Mouse (Mus musculus) embryonic fibroblast, embryonic 13.5 days (primary cell): Measurements from ENCODE around the gene Ush1c. TPM values are rescaled to one million over a fixed set of nuclear protein-coding genes. Genes with fewer than 3 reads are reported as not detected.

ENCODE experiments used
- H3K27ac ChIP-seq: 2 replicates; pipeline ENCODE4 v1.5.1; 2012; ENCODE audit warnings: low read length, control low read depth, inconsistent platforms; ENCODE audit not compliant: insufficient read depth
- H3K4me1 ChIP-seq: 2 replicates; pipeline ENCODE4 v1.6.1; 2011; ENCODE audit warnings: low read length; ENCODE audit not compliant: control insufficient read depth, insufficient read depth
- H3K4me3 ChIP-seq: 2 replicates; pipeline ENCODE4 v1.5.1; 2011; ENCODE audit warnings: mild to moderate bottlenecking, control low read depth, low read length; ENCODE audit not compliant: insufficient read depth
- CTCF ChIP-seq: IDR thresholded peaks from 2 replicates; pipeline ENCODE4 v1.5.1; 2011; ENCODE audit warnings: mild to moderate bottlenecking, control low read depth, low read length, moderate library complexity, borderline replicate concordance; ENCODE audit not compliant: insufficient read depth
- POLR2A ChIP-seq: IDR thresholded peaks from 2 replicates; pipeline ENCODE4 v1.6.1; 2011; ENCODE audit warnings: low read depth, mild to moderate bottlenecking, control low read depth, low read length, moderate library complexity
- polyA plus RNA-seq: library from polyadenylated mRNA; stranded (reverse); fragments of >200 nt; gene quantifications from 2 replicates; pipeline ENCODE4 v1.2.4, GENCODE M21; 2011; ENCODE audit warnings: low read depth; ENCODE audit not compliant: missing spikeins, insufficient read length

The Ush1c gene
- polyA plus RNA-seq, 1 experiment: not detected

DNA sequence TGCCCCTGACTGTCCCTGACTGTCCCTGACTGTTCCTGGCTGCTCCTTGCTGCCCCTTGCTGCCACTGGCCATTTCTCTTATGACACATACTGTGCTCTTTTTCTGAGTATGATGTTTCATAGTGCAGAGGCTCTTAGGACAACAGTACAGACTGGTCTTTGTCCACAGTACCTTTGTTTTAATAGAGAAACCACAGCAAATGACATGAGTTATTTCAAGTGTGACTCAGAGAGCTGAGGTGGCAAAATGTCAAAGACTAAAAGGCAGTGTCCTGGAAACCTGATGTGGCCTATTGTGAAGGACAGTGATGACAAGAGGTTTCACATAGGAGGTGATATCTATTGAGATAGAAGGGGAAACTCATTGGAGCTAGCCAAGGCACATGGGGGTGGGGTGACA lies 8.6 kb upstream of the Ush1c start:
- TF ChIP-seq POLR2A (no peak), CTCF (no peak)
- Histone ChIP-seq H3K4me3 (no peak overlapping the region), H3K4me1 (no peaks in the 10 kb centered on the region), H3K27ac (no peak overlapping the region)

DNA sequence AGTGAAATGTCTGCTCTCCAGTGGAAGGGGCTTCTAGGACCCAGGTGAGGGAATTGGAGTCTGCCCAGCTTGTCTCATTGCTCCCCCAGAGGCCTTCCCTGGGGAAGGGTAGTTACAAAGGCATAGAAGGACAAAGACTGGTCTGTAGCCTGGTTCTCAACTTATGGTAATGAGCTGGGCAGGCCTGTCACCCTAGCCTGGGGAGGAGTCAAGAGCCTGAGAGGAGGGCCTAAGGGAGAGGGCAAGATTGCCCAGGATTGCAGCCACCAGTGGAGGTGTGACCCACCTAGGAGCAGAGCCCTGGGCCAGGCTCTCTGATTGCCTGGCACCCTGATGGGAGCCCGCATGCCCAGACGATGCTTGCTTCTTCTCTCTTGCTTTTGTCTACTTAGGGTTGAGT lies 2.4 kb upstream of the Ush1c start, which contains the start of gene Otog:
Otog (plus strand) TSS at position 292 of the 400 bp plus-strand sequence.
- Histone ChIP-seq H3K4me3 (no peak within 1 kb of the TSS), H3K4me1 (no peaks in the 10 kb centered on the region), H3K27ac (no peak within 1 kb of the TSS)
- TF ChIP-seq CTCF: no peak
- no peak for TF ChIP-seq POLR2A

DNA sequence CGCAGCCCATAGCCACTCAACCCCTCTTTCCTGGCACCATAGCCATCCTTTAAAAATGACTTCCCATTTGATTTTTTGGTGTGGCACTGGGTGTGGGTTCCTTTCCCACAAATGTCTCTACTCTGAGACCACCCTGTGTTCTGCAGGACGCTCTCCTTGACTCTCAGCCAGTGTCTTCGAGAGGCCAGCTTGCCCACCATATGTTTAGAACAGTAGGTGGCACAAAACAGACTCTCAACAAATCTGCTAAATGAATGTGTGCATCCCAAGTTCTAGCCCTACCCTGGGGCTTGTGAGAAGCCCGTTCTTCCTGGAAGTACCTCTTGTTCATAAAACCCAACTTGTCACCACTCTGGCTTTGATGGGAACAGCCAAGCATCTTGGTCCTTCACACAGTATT lies 1.8 kb upstream of the Ush1c start:
- TF ChIP-seq CTCF (no peak), POLR2A (no peak)
- no peaks in the 10 kb centered on the region for H3K4me1 ChIP-seq
- no peak overlapping the region for H3K4me3 ChIP-seq
- no peak overlapping the region for H3K27ac ChIP-seq

DNA sequence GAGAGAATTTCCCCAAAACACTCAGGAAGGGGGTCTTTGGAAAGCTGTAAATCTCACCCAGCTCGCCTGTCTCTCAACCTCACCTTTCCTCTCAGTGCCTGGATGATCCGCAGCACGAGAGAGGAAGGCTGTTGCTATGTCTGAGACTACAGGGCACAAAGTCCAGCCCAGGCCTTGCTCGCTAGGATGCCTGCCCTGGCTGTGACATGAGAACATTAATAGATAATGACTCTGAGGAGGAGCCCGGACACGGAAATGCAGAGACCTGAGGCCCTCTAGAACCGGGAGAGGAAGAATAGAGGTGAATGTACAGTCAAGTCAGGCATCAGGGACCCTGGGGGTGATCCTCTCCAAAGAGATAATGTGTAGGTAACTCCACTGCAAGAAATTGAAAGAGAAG lies 1.1 kb downstream of the Ush1c start:
- H3K4me1 ChIP-seq: no peaks in the 10 kb centered on the region
- no peak overlapping the region for H3K27ac ChIP-seq
- H3K4me3 ChIP-seq: no peak overlapping the region
- TF ChIP-seq CTCF (no peak), POLR2A (no peak)

DNA sequence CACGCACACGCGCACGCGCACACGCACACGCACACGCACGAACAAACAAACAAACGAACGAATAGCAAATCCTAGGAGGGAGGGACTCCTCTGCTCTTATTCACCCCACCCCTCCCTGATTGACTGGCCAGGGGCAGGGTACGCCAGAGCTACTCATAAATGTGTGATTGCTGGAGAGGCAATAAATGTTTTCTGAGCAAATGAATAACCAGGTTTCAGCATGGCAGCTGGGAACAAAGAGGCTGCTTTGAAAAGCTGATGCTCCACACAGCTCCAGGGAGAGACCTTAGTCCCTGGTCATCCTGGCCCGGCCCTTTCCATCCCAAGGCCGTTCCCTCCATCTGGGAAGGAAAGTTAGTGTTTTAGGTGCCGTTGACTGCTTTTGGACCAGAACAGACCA lies 1.9 kb downstream of the Ush1c start:
- no peak overlapping the region for H3K27ac ChIP-seq
- H3K4me1 ChIP-seq: no peaks in the 10 kb centered on the region
- TF ChIP-seq POLR2A (no peak), CTCF (no peak)
- H3K4me3 ChIP-seq: no peak overlapping the region

DNA sequence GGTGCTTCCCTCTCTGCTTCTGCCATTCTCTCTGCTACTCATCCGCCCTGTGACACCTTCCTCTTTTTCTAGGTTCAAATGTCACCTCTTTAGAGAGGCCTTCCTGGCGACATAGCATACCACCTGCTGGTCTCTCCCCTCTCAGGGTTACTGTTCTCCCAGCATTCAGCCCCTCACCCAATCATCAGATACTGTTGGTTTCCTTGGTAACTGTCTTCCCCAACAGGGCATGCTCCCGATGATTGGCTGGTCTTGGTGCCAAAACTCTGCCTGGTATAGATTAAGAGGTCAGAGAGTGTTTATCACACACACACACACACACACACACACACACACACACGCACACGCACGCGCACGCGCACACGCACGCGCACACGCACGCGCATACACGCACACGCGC lies 2.4 kb downstream of the Ush1c start:
- no peak overlapping the region for H3K27ac ChIP-seq
- no peak for TF ChIP-seq CTCF
- no peak for TF ChIP-seq POLR2A
- no peak overlapping the region for H3K4me3 ChIP-seq
- no peaks in the 10 kb centered on the region for H3K4me1 ChIP-seq

DNA sequence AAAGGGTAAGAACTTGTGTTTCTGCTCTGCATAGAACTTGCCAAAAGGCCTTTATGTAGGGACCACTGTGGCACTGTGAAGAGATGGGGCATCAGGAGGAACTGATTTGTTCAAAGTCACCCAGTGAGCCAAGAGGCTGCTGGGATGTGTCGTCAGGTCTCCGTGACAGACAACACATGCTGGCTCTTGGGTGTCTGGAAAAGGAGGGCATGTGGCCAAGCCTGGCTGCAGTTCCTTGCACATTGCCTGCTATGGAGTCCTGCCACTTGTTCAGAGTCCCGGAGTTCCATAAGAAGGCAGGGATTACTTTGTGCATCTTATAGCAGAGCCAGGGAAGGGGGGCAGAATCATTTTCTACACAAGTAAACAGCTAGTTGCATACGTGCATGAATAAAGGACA lies 11.4 kb downstream of the Ush1c start:
- Histone ChIP-seq H3K4me3 (no peak overlapping the region), H3K27ac (no peak overlapping the region)
- TF ChIP-seq CTCF: no peak
- no peak for TF ChIP-seq POLR2A

DNA sequence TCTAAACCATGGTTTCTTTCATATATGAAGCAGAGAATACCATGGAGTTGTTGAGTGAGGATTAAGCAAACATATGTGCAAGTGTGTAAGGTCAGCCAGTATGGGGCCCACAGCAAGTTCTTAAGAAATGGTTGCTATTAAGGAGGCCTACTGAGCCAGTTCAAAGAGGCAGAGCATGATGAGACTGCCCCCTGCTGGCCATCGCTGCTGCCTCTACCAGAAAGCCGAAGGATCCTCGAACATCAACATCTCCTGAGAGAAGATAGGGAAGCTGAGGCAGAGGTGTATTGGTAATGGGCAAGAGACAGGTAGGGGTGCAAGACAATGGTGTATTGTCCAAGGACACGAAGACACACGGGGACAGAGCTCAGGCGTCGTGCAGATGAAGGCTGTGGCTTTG lies 12.1 kb downstream of the Ush1c start:
- H3K4me3 ChIP-seq: no peak overlapping the region
- H3K4me1 ChIP-seq: no peaks in the 10 kb centered on the region
- no peak for TF ChIP-seq POLR2A
- TF ChIP-seq CTCF: peak; percentile 84
- no peak overlapping the region for H3K27ac ChIP-seq

More for the DNA sequence above, 11.4 kb downstream of the Ush1c start:
- H3K4me1 ChIP-seq: no peaks in the 10 kb centered on the region

DNA sequence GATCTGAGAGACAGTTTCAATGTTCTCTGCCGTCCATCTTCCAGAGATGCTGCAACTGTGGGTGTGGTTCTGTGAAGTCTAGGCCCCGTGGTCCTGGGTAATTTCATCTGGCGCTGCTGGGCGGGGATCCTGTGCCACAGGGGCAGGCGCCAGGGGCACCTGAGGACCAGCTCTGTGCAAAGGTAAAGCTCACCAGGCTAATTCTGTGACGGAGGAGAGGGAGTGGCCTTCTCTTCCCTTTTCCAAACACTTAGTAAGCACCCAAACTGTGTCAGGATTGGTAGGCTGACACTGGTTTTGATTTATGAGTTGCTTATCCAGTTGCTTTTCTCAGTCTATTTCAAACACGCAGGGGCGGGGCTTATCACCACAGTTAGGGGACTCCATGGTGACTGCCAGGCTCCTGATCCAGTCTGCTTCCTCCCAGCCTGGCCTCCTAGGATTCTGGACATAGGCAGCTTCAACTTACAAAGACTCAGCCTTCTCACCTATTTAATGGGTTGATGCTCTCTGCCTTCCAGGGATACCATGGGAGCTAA lies 17.6 kb downstream of the Ush1c start:
- Histone ChIP-seq H3K4me1 (no peaks in the 10 kb centered on the region), H3K4me3 (no peak overlapping the region), H3K27ac (no peak overlapping the region)
- no peak for TF ChIP-seq CTCF
- TF ChIP-seq POLR2A: no peak

DNA sequence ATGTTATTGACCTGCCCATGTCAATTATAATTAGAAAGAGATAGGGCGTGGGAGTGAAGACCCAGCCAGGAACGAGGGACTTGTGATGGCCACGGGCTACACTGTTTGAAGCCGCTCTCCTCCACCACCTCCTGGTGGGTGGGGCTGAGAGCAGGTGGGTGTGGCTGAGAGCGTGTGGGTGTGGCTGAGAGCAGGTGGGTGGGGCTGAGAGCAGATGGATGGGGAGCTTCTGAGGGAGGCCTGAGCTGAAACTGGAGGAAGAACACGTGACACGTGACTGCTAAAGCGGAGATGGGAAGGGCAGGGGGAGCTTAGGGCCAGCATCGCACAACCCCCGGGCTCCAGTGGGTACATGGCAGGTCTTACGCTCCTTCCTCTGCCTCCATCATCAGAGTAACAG lies 19.9 kb downstream of the Ush1c start:
- Histone ChIP-seq H3K27ac (no peak overlapping the region), H3K4me3 (no peak overlapping the region), H3K4me1 (no peaks in the 10 kb centered on the region)
- TF ChIP-seq POLR2A (no peak), CTCF (no peak)

DNA sequence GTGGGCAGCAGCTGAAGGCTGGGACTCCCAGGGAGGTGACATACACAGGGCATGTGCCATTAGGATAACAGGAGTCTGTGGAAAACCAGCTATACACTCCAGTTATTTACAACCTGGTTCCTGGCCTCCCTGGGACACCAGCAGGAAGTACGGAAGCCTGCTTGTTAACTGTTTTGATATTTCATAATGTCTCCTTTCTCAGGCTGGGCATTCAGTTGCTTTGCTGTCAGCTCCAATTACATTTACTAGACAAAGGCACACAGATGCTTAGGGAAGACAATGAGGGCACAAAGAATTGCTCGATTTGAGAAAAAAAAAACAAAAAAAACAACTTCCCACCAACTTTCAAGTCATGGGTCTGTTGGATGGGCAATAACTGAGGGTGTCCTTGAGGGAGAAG lies 21.8 kb downstream of the Ush1c start:
- Histone ChIP-seq H3K4me3 (no peak overlapping the region), H3K4me1 (no peaks in the 10 kb centered on the region), H3K27ac (no peak overlapping the region)
- TF ChIP-seq POLR2A (no peak), CTCF (no peak)
